Mouse (Mus musculus) liver, embryonic 15.5 days (tissue): Measurements from ENCODE around the gene Tuba1b. TPM values are rescaled to one million over a fixed set of nuclear protein-coding genes. Genes with fewer than 3 reads are reported as not detected.
"Not testable (repeated sequence)": the region's sequence is repeated elsewhere in the genome, so short reads cannot be mapped to it uniquely, and the experiment has no call there.

Experiments used
- ATAC-seq: fragments of 200-750 bp; cut with Nextera tagmentation; 2 replicates; pipeline ENCODE4 v1.8.0; 2017; ENCODE audit warnings: moderate number of reproducible peaks, mild to moderate bottlenecking, moderate library complexity; ENCODE audit not compliant: insufficient read depth
- H3K27ac ChIP-seq: fragments of 300-500 bp; sonication (generic); replicated peaks from 2 replicates; pipeline ENCODE4 v1.5.1; 2015; ENCODE audit warnings: mild to moderate bottlenecking, inconsistent platforms
- H3K27me3 ChIP-seq: fragments of 300-500 bp; sonication (generic); 2 replicates; pipeline ENCODE4 v1.6.1; 2015; ENCODE audit warnings: mild to moderate bottlenecking, inconsistent platforms
- H3K36me3 ChIP-seq: fragments of 300-500 bp; sonication (generic); replicated peaks from 2 replicates; pipeline ENCODE4 v1.6.1; 2015; ENCODE audit warnings: moderate library complexity, mild to moderate bottlenecking, inconsistent platforms
- H3K4me1 ChIP-seq: fragments of 300-500 bp; sonication (generic); replicated peaks from 2 replicates; pipeline ENCODE4 v1.6.1; 2015; ENCODE audit warnings: inconsistent platforms
- H3K4me2 ChIP-seq: fragments of 300-500 bp; sonication (generic); 2 replicates; pipeline ENCODE4 v1.6.1; 2015; ENCODE audit warnings: moderate library complexity, mild to moderate bottlenecking, inconsistent platforms
- H3K4me3 ChIP-seq: fragments of 300-500 bp; sonication (generic); replicated peaks from 2 replicates; pipeline ENCODE4 v1.5.1; 2015; ENCODE audit warnings: mild to moderate bottlenecking, inconsistent platforms
- H3K9ac ChIP-seq: fragments of 300-500 bp; sonication (generic); 2 replicates; pipeline ENCODE4 v1.6.1; 2015; ENCODE audit warnings: moderate library complexity, mild to moderate bottlenecking, inconsistent platforms
- H3K9me3 ChIP-seq: fragments of 300-500 bp; sonication (generic); replicated peaks from 2 replicates; pipeline ENCODE4 v1.6.1; 2016; ENCODE audit warnings: inconsistent platforms
- WGBS: fragments of 180-500 bp; shearing (Covaris S2); methylation state at CpG from one replicate; pipeline ENCODE4 v1.1.7; 2015; ENCODE audit warnings: mixed read lengths; ENCODE audit not compliant: insufficient replicate concordance; 5-methylcytosine and 5-hydroxymethylcytosine counted together
- polyA plus RNA-seq: library from polyadenylated mRNA; unstranded; fragments of >200 nt; fragmentation: Nextera tagmentation; extraction: Ambion mirVana; gene quantifications from 2 replicates; pipeline ENCODE4 v1.2.1, GENCODE M21; 2015

Tuba1b gene
- polyA plus RNA-seq, 1 experiment from 2014 or later, result 1,053 TPM

GRCm38 (mm10) chr15:98952751-98953400, 18.5 kb upstream of the Tuba1b start:
- Histone ChIP-seq H3K9me3 (no peaks in the 10 kb centered on the region), H3K4me3 (peak overlapping the region; percentile 73), H3K27ac (peak overlapping the region; percentile 73), H3K4me2 (peak overlapping the region; percentile 94), H3K27me3 (peaks cover 26% of the 10 kb centered on the region), H3K4me1 (peaks cover 22% of the 10 kb centered on the region), H3K9ac (peak overlapping the region; percentile 73), H3K36me3 (0 out of 2 replicates have a peak, but pooled peaks cover 4% of the 10 kb centered on the region)
- peak; percentile 69 for ATAC-seq
- WGBS, result under 1% methylated on average over 41 of the region's 41 CpGs

- H3K4me1 ChIP-seq, result peaks cover 22% of the 10 kb centered on the region
- H3K27me3 ChIP-seq, result peaks cover 26% of the 10 kb centered on the region
- WGBS, result 36% methylated on average over 5 of the region's 5 CpGs
- H3K9me3 ChIP-seq, result no peaks in the 10 kb centered on the region
- H3K27ac ChIP-seq, result no peak overlapping the region
- 0 out of 2 replicates have a peak, but pooled peaks cover 4% of the 10 kb centered on the region for H3K36me3 ChIP-seq
- peak overlapping the region; percentile 35 for H3K4me2 ChIP-seq
- ATAC-seq, result no peak
- H3K9ac ChIP-seq, result no peak overlapping the region
- peak overlapping the region; percentile 27 for H3K4me3 ChIP-seq
These were observed 17.7 kb upstream of the Tuba1b start for GRCm38 (mm10) chr15:98952063-98952455.

- Histone ChIP-seq H3K27me3 (peaks cover 26% of the 10 kb centered on the region), H3K4me3 (peak overlapping the region; percentile 27; the same call in 1 of the 2 replicates), H3K4me1 (peaks cover 22% of the 10 kb centered on the region)
- ATAC-seq, H3K9ac ChIP-seq, H3K36me3 ChIP-seq, H3K9me3 ChIP-seq, H3K27ac ChIP-seq, H3K4me2 ChIP-seq: not testable (repeated sequence)
- 80% methylated on average over 11 of the region's 15 CpGs for WGBS
These were observed 17.0 kb upstream of the Tuba1b start for GRCm38 (mm10) chr15:98951122-98952062.

GRCm38 (mm10) chr15:98949607-98949892, 15.2 kb upstream of the Tuba1b start:
- WGBS, result 68% methylated on average over 3 of the region's 3 CpGs
- ATAC-seq, result no peak
- peaks cover 17% of the 10 kb centered on the region for H3K4me1 ChIP-seq
- H3K9ac ChIP-seq, result no peak overlapping the region
- 0 out of 2 replicates have a peak, but pooled peaks cover 4% of the 10 kb centered on the region for H3K36me3 ChIP-seq
- no peaks in the 10 kb centered on the region for H3K9me3 ChIP-seq
- H3K4me2 ChIP-seq, result no peak overlapping the region
- no peak overlapping the region for H3K4me3 ChIP-seq
- peaks cover 21% of the 10 kb centered on the region for H3K27me3 ChIP-seq
- no peak overlapping the region for H3K27ac ChIP-seq

GRCm38 (mm10) chr15:98948857-98949606, 14.7 kb upstream of the Tuba1b start:
- H3K27ac ChIP-seq, result no peak overlapping the region
- H3K27me3 ChIP-seq, result peaks cover 16% of the 10 kb centered on the region
- H3K9me3 ChIP-seq, result no peaks in the 10 kb centered on the region
- H3K4me1 ChIP-seq, result peaks cover 17% of the 10 kb centered on the region
- H3K36me3 ChIP-seq, result 0 out of 2 replicates have a peak, but pooled peaks cover 4% of the 10 kb centered on the region
- ATAC-seq, result no peak
- no peak overlapping the region for H3K4me3 ChIP-seq
- H3K9ac ChIP-seq, result no peak overlapping the region
- H3K4me2 ChIP-seq, result no peak overlapping the region
- WGBS, result 72% methylated on average over 6 of the region's 6 CpGs

- H3K27me3 ChIP-seq, result peaks cover 9% of the 10 kb centered on the region
- H3K4me2 ChIP-seq, result no peak overlapping the region
- ATAC-seq, result no peak
- H3K9me3 ChIP-seq, result no peaks in the 10 kb centered on the region
- H3K4me1 ChIP-seq, result peaks cover 14% of the 10 kb centered on the region
- H3K27ac ChIP-seq, result no peak overlapping the region
- H3K9ac ChIP-seq, result no peak overlapping the region
- H3K36me3 ChIP-seq, result 0 out of 2 replicates have a peak, but pooled peaks cover 4% of the 10 kb centered on the region
- no peak overlapping the region for H3K4me3 ChIP-seq
These were observed 14.0 kb upstream of the Tuba1b start for GRCm38 (mm10) chr15:98948382-98948781.

- H3K4me2 ChIP-seq, result no peak overlapping the region
- no peak overlapping the region for H3K27ac ChIP-seq
- H3K4me3 ChIP-seq, result no peak overlapping the region
- no peaks in the 10 kb centered on the region for H3K9me3 ChIP-seq
- 0 out of 2 replicates have a peak, but pooled peaks cover 4% of the 10 kb centered on the region for H3K36me3 ChIP-seq
- H3K4me1 ChIP-seq, result peaks cover 9% of the 10 kb centered on the region
- 66% methylated on average over 3 of the region's 3 CpGs for WGBS
- ATAC-seq, result no peak
- no peak overlapping the region for H3K9ac ChIP-seq
- peaks cover 4% of the 10 kb centered on the region for H3K27me3 ChIP-seq
These were observed 13.5 kb upstream of the Tuba1b start for GRCm38 (mm10) chr15:98947884-98948283.

- Histone ChIP-seq H3K36me3 (no peaks in the 10 kb centered on the region), H3K9me3 (no peaks in the 10 kb centered on the region), H3K4me1 (peaks cover 6% of the 10 kb centered on the region; the same call in 1 of the 2 replicates), H3K27ac (no peak overlapping the region), H3K4me3 (no peak overlapping the region), H3K27me3 (no peaks in the 10 kb centered on the region), H3K9ac (no peak overlapping the region), H3K4me2 (no peak overlapping the region)
- ATAC-seq, result no peak
- WGBS, result 78% methylated on average over 4 of the region's 4 CpGs
These were observed 8.8 kb upstream of the Tuba1b start for GRCm38 (mm10) chr15:98943133-98943532.

- H3K9ac ChIP-seq, result no peak overlapping the region
- H3K27ac ChIP-seq, result no peak overlapping the region
- H3K4me2 ChIP-seq, result no peak overlapping the region
- H3K27me3 ChIP-seq, result no peaks in the 10 kb centered on the region
- peaks cover 6% of the 10 kb centered on the region; the same call in 1 of the 2 replicates for H3K4me1 ChIP-seq
- 68% methylated on average over 4 of the region's 4 CpGs for WGBS
- H3K9me3 ChIP-seq, result no peaks in the 10 kb centered on the region
- no peak overlapping the region for H3K4me3 ChIP-seq
- H3K36me3 ChIP-seq, result no peaks in the 10 kb centered on the region
- no peak for ATAC-seq
These were observed 7.7 kb upstream of the Tuba1b start for GRCm38 (mm10) chr15:98942081-98942480.

- H3K36me3 ChIP-seq, result no peaks in the 10 kb centered on the region
- ATAC-seq, result no peak
- WGBS, result 61% methylated on average over 2 of the region's 2 CpGs
- no peaks in the 10 kb centered on the region for H3K27me3 ChIP-seq
- no peak overlapping the region for H3K27ac ChIP-seq
- no peak overlapping the region for H3K4me3 ChIP-seq
- no peak overlapping the region for H3K9ac ChIP-seq
- H3K9me3 ChIP-seq, result no peaks in the 10 kb centered on the region
- peaks cover 9% of the 10 kb centered on the region; the same call in 1 of the 2 replicates for H3K4me1 ChIP-seq
- H3K4me2 ChIP-seq, result no peak overlapping the region
These were observed 7.2 kb upstream of the Tuba1b start for GRCm38 (mm10) chr15:98941539-98941938.

GRCm38 (mm10) chr15:98940816-98941215, 6.5 kb upstream of the Tuba1b start:
- Histone ChIP-seq H3K27me3 (no peaks in the 10 kb centered on the region), H3K27ac (no peak overlapping the region), H3K4me2 (no peak overlapping the region), H3K4me3 (no peak overlapping the region), H3K36me3 (no peaks in the 10 kb centered on the region), H3K9ac (no peak overlapping the region), H3K4me1 (peaks cover 14% of the 10 kb centered on the region), H3K9me3 (no peaks in the 10 kb centered on the region)
- 72% methylated on average over 10 of the region's 10 CpGs for WGBS
- no peak for ATAC-seq
